Mouse (Mus musculus) urinary bladder, adult 18-20 months (tissue): ENCODE measurements at regions not wholly inside any gene's neighbourhood (a gene's known extent, or its start where the extent isn't known, plus 50 kb on each side); places are given as distances from the start of the nearest gene placed in this dataset.

Experiments used
- DNase-seq, 2 experiments: peaks; one replicate each; pipeline ENCODE4 v3.0.0; 2022; ENCODE audit warnings: low spot score in 2 of 2, mixed read lengths in 2 of 2

GRCm38 (mm10) chr12:10571643-10572377 is 181.2 kb downstream of the Rdh14 start:
- no peak for DNase-seq

GRCm38 (mm10) chr12:10572378-10572650 is 181.7 kb downstream of the Rdh14 start:
- no peak for DNase-seq

- no peak for DNase-seq
Measured at GRCm38 (mm10) chr12:10573381-10573780, 182.8 kb downstream of the Rdh14 start.

- DNase-seq: no peak
Measured at GRCm38 (mm10) chr12:10582840-10583614, 192.5 kb downstream of the Rdh14 start.

GRCm38 (mm10) chr12:10584026-10584425 is 193.5 kb downstream of the Rdh14 start:
- DNase-seq: no peak

GRCm38 (mm10) chr12:10589537-10589936 is 199.0 kb downstream of the Rdh14 start:
- peak; percentile 21 to 40 for DNase-seq

- DNase-seq: peak; percentile 6 to 31
Measured at GRCm38 (mm10) chr12:10597976-10598746, 207.6 kb downstream of the Rdh14 start.

GRCm38 (mm10) chr12:10600111-10600510 is 209.5 kb downstream of the Rdh14 start:
- DNase-seq: no peak

- no peak for DNase-seq
Measured at GRCm38 (mm10) chr12:10618319-10618718, 227.7 kb downstream of the Rdh14 start.

- no peak for DNase-seq
Measured at GRCm38 (mm10) chr12:10620541-10620940, 230.0 kb downstream of the Rdh14 start.

- DNase-seq: no peak
Measured at GRCm38 (mm10) chr12:10638591-10638990, 248.0 kb downstream of the Rdh14 start.

- no peak for DNase-seq
Measured at GRCm38 (mm10) chr12:10654466-10655184, 264.1 kb downstream of the Rdh14 start.

- DNase-seq: no peak
Measured at GRCm38 (mm10) chr12:10655185-10655544, 264.6 kb downstream of the Rdh14 start.

GRCm38 (mm10) chr12:10658826-10659225 is 268.3 kb downstream of the Rdh14 start:
- no peak for DNase-seq

- DNase-seq: no peak
Measured at GRCm38 (mm10) chr12:10686747-10687146, 296.2 kb downstream of the Rdh14 start.
